Mouse (Mus musculus) megakaryocyte, embryonic 14.5 days (primary cell): ENCODE results near the gene Rrp1.

Source experiments
- FLI1 ChIP-seq: IDR thresholded peaks from 2 replicates; pipeline ENCODE4 v1.6.1; 2012; ENCODE audit warnings: low read length, inconsistent platforms, mixed read lengths
- GATA1 ChIP-seq: IDR thresholded peaks from 3 replicates; pipeline ENCODE4 v1.6.1; 2012; ENCODE audit warnings: mixed read lengths, low read length, inconsistent platforms, borderline replicate concordance

DNA sequence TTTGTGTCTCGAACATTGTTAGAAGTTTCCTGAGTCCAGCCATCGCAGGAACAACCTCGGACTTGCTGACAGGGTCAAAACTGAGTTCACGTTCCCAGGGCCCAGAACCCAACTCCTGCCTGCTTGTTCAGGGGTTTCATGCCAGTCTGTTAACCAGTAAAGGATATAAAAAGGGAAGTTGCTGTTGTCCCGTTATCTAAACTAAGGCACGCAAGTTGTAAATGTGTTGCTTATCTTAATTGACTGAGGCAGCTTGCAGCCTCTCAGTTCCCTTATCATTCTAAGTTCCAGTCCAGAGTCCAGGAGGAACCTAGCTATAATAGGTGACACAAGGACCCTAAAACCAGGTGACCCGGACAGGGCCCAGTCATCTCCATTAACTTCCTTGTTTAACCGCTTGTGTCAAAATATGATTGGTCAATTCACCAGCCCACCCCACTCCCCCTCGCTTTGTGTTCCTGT, 46.0 kb downstream of the Rrp1 start:
- TF ChIP-seq GATA1 = no peak
- no peak for TF ChIP-seq FLI1
